Comparison of ENCODE assay signal across 9 mouse cellular contexts in genomic region chr14:62042305-62043116, GRCm38 (mm10).
DNase-seq lines count a peak whose midpoint lies in the region; ATAC-seq and TF ChIP-seq lines count a peak whose summit lies in the region.
"Had no signal": no experiment of that assay in that cellular context is flagged by ENCODE, and none has a peak within 500 bp of the region (broad histone marks: within the 10 kb centered on the region; RNA-seq: fewer than 3 reads in every experiment).

No protein-coding gene starts in this region.

- no peak for TF ChIP-seq CTCF in spleen, adult 2 months (IDR thresholded peaks at IDR 0.05; ENCODE audit: extremely low read depth, insufficient read depth, insufficient read length, insufficient replicate concordance)

- WGBS in midbrain, embryonic 14.5 days: 53% methylated on average over 11 of the region's 11 CpGs
- WGBS in spleen, adult 2 months: 75% methylated on average over 11 of the region's 11 CpGs

- no peak overlapping the region for H3K27ac ChIP-seq in midbrain, embryonic 14.5 days (replicated peaks; ENCODE audit: low read depth, low read length)
- H3K27ac ChIP-seq in spleen, adult 2 months (ENCODE audit: insufficient read depth, low read length): no peak overlapping the region
- H3K27ac ChIP-seq: limb, embryonic 15.5 days had no signal

- H3K4me1 ChIP-seq in midbrain, embryonic 14.5 days (ENCODE audit: control insufficient read depth, insufficient read depth, low read length): no peaks in the 10 kb centered on the region
- H3K4me1 ChIP-seq in spleen, adult 2 months (ENCODE audit: control insufficient read depth, insufficient read depth, insufficient read length): no peaks in the 10 kb centered on the region
- H3K4me1 ChIP-seq: limb, embryonic 15.5 days had no signal

- H3K9me3 ChIP-seq in midbrain, embryonic 14.5 days (ENCODE audit: control insufficient read depth, low read length): 0 out of 2 replicates have a peak, but pooled peaks cover 3% of the 10 kb centered on the region
- H3K9me3 ChIP-seq: limb, embryonic 15.5 days had no signal

- H3K4me2 ChIP-seq in midbrain, embryonic 14.5 days (ENCODE audit: low read length): no peak overlapping the region
- H3K4me2 ChIP-seq: limb, embryonic 15.5 days had no signal

- peak; percentile 68 for DNase-seq in gastrocnemius, adult 18-20 months (ENCODE audit: low spot score)
- no peak for DNase-seq in gastrocnemius, postnatal 25 days
- DNase-seq in adrenal gland, adult (ENCODE audit: inconsistent age in 2 of 2, low spot score in 1 of 2): peak; percentile 48 to 89
- DNase-seq in embryo, embryonic 10.5 days (ENCODE audit: low spot score): peak; percentile 76
- DNase-seq in heart, postnatal 4 days: peak; percentile 77
- DNase-seq in left cerebral cortex, adult 11 months (ENCODE audit: low spot score): peak; percentile 59
- peak; percentile 84 for DNase-seq in midbrain, embryonic 14.5 days
- peak; percentile 2 to 47 for DNase-seq in spleen, adult 2 months (ENCODE audit: low read depth in 1 of 2, low spot score in 2 of 2)

- H3K9ac ChIP-seq in midbrain, embryonic 14.5 days (replicated peaks; ENCODE audit: low read length): no peak overlapping the region
- H3K9ac ChIP-seq: limb, embryonic 15.5 days had no signal

- TF ChIP-seq POLR2A in spleen, adult 2 months (IDR thresholded peaks at IDR 0.05; ENCODE audit: low read depth, low read length): no peak

- H3K36me3 ChIP-seq in midbrain, embryonic 14.5 days (ENCODE audit: control insufficient read depth, insufficient read depth, low read length): no peaks in the 10 kb centered on the region
- no peaks in the 10 kb centered on the region for H3K36me3 ChIP-seq in spleen, adult 2 months (ENCODE audit: control insufficient read depth, insufficient read depth, low read length)
- H3K36me3 ChIP-seq: limb, embryonic 15.5 days had no signal

- H3K27me3 ChIP-seq in midbrain, embryonic 14.5 days (ENCODE audit: control insufficient read depth, insufficient read depth, low read length): no peaks in the 10 kb centered on the region
- no peaks in the 10 kb centered on the region for H3K27me3 ChIP-seq in spleen, adult 2 months (ENCODE audit: control insufficient read depth, insufficient read depth, low read length)
- H3K27me3 ChIP-seq: limb, embryonic 15.5 days had no signal

- ATAC-seq in midbrain, embryonic 14.5 days (ENCODE audit: low FRiP score, low TSS enrichment): peak; percentile 57; the same call in 1 of the 2 replicates

- no peak overlapping the region for H3K4me3 ChIP-seq in midbrain, embryonic 14.5 days (replicated peaks; ENCODE audit: low read depth, low read length)
- H3K4me3 ChIP-seq in spleen, adult 2 months (ENCODE audit: extremely low read depth, insufficient read depth, insufficient read length): no peak overlapping the region
- H3K4me3 ChIP-seq: limb, embryonic 15.5 days had no signal
